7 mouse cellular contexts compared by ENCODE assay signal in the genomic region with DNA sequence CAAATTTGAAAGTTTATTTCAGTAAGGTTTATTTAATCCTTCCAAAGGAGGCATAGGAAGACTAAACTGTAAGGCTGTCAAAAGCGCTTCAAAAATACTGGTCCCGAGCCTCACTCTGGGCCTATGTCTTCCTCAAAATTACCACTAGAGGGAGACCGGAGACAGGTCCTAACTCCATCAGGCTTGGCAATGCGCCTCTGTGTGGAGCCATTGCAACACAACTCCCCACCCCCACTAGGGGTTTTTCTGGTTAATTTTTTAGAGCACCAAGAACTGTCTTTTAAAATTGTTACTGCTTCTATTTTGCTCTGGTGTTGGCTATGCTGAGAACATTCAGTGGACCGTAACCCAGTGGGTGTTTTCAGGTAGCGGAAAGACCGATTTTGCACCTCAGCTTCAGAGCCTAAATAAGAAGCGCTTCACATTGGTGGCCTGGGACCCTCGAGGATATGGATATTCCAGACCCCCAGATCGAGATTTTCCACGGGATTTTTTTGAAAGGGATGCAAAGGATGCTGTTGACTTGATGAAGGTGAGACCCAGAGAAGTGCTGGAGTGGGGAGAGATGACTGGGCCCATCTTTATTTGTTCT. TPM values are rescaled to one million over a fixed set of nuclear protein-coding genes. Genes with fewer than 3 reads are reported as not detected.
DNase-seq lines count a peak whose midpoint lies in the region; ATAC-seq lines count a peak whose summit lies in the region.

No protein-coding gene starts in this region.

- no peak overlapping the region for H3K9ac ChIP-seq in intestine, embryonic 16.5 days (ENCODE audit: low read depth, low read length)
- H3K9ac ChIP-seq in midbrain, embryonic 12.5 days (replicated peaks): no peak overlapping the region

- ATAC-seq in intestine, embryonic 16.5 days: peak; percentile 88
- ATAC-seq in midbrain, embryonic 12.5 days (ENCODE audit: low FRiP score, low read depth): peak; percentile 91

- no peaks in the 10 kb centered on the region for H3K4me1 ChIP-seq in intestine, embryonic 16.5 days (ENCODE audit: control insufficient read depth, insufficient read depth, low read length)
- no peaks in the 10 kb centered on the region for H3K4me1 ChIP-seq in midbrain, embryonic 12.5 days

- DNase-seq in adrenal gland, adult 18-20 months (ENCODE audit: low spot score in 2 of 2): peak; percentile 56
- peak; percentile 88 for DNase-seq in embryo, embryonic 10.5 days (ENCODE audit: low spot score)
- peak; percentile 48 to 76 for DNase-seq in gastrocnemius, postnatal 36 days
- DNase-seq in left cerebral cortex, postnatal 36 days (ENCODE audit: low spot score in 2 of 2): peak; percentile 69 to 72
- DNase-seq in skeletal muscle tissue, adult 2 months (ENCODE audit: low read depth, low spot score): peak; percentile 71

- WGBS in intestine, embryonic 16.5 days: 43% methylated on average over 11 of the region's 11 CpGs
- 43% methylated on average over 11 of the region's 11 CpGs for WGBS in midbrain, embryonic 12.5 days

- no peak overlapping the region for H3K4me2 ChIP-seq in intestine, embryonic 16.5 days (ENCODE audit: low read depth, low read length)
- H3K4me2 ChIP-seq in midbrain, embryonic 12.5 days (replicated peaks): no peak overlapping the region

- no peaks in the 10 kb centered on the region for H3K27me3 ChIP-seq in intestine, embryonic 16.5 days (replicated peaks; ENCODE audit: control insufficient read depth, insufficient read depth, low read length)
- no peaks in the 10 kb centered on the region for H3K27me3 ChIP-seq in midbrain, embryonic 12.5 days

- H3K36me3 ChIP-seq in intestine, embryonic 16.5 days (ENCODE audit: control insufficient read depth, insufficient read depth, low read length): 0 out of 2 replicates have a peak, but pooled peaks cover 2% of the 10 kb centered on the region
- H3K36me3 ChIP-seq in midbrain, embryonic 12.5 days: peaks cover 14% of the 10 kb centered on the region

- H3K9me3 ChIP-seq in intestine, embryonic 16.5 days (ENCODE audit: control insufficient read depth, low read length): no peaks in the 10 kb centered on the region
- no peaks in the 10 kb centered on the region for H3K9me3 ChIP-seq in midbrain, embryonic 12.5 days

- intact Hi-C loops in gastrocnemius, postnatal 36 days (cut with DNase I): loop anchor here (1.0 kb wide), 1 partner anchor 108 kb away; no protein-coding TSS in a partner anchor
- intact Hi-C loops in left cerebral cortex, postnatal 36 days (cut with DNase I): loop anchor here (1.0 to 5.0 kb wide), 3 partner anchors 41 to 591 kb away; no protein-coding TSS in a partner anchor

- H3K4me3 ChIP-seq in intestine, embryonic 16.5 days (ENCODE audit: low read length): no peak overlapping the region
- no peak overlapping the region for H3K4me3 ChIP-seq in midbrain, embryonic 12.5 days

- H3K27ac ChIP-seq in intestine, embryonic 16.5 days (ENCODE audit: low read length): no peak overlapping the region
- no peak overlapping the region for H3K27ac ChIP-seq in midbrain, embryonic 12.5 days (replicated peaks)

RNA-seq across cellular contexts. Expression of gene Bphl, which starts 9.1 kb away (rescaled TPM):
- 10 to 100 TPM; 81.0 to 98.3 TPM for total RNA-seq in adrenal gland, adult 18-20 months (2021)
- 10 to 100 TPM; 21.4 to 25.3 TPM for total RNA-seq in gastrocnemius, postnatal 36 days (2021)
- 74.7 and 86.3 TPM in 2 replicates for polyA plus RNA-seq in intestine, embryonic 16.5 days (2015; fragmentation: Nextera tagmentation; extraction: Ambion mirVana)
- 10 to 100 TPM; 39.7 to 40.5 TPM for total RNA-seq in left cerebral cortex, postnatal 36 days (2021)
- 31.4 and 31.9 TPM in 2 replicates for polyA plus RNA-seq in midbrain, embryonic 12.5 days (2016; fragmentation: Nextera tagmentation; extraction: Ambion mirVana)

RNA-seq across cellular contexts. Expression of gene Tubb2a, which starts 31.3 kb away (rescaled TPM):
- 10 to 100 TPM; 35.1 to 85.9 TPM for total RNA-seq in adrenal gland, adult 18-20 months (2021)
- total RNA-seq in gastrocnemius, postnatal 36 days (2021): 10 to 100 TPM; 11.4 to 11.5 TPM
- 149 and 162 TPM in 2 replicates for polyA plus RNA-seq in intestine, embryonic 16.5 days (2015; fragmentation: Nextera tagmentation; extraction: Ambion mirVana)
- 100 to 1,000 TPM; 839 to 952 TPM for total RNA-seq in left cerebral cortex, postnatal 36 days (2021)
- polyA plus RNA-seq in midbrain, embryonic 12.5 days (2016; fragmentation: Nextera tagmentation; extraction: Ambion mirVana): 609 and 668 TPM in 2 replicates

RNA-seq across cellular contexts. Expression of gene Serpinb6a, which starts 43.9 kb away (rescaled TPM):
- total RNA-seq in adrenal gland, adult 18-20 months (2021): 100 to 1,000 TPM; 279 to 624 TPM
- 100 to 1,000 TPM; 104 to 198 TPM for total RNA-seq in gastrocnemius, postnatal 36 days (2021)
- 150 and 163 TPM in 2 replicates for polyA plus RNA-seq in intestine, embryonic 16.5 days (2015; fragmentation: Nextera tagmentation; extraction: Ambion mirVana)
- total RNA-seq in left cerebral cortex, postnatal 36 days (2021): 10 to 100 TPM; 34.8 to 38.9 TPM
- 31.2 and 40.1 TPM in 2 replicates for polyA plus RNA-seq in midbrain, embryonic 12.5 days (2016; fragmentation: Nextera tagmentation; extraction: Ambion mirVana)

RNA-seq across cellular contexts. Expression of gene Ripk1, which starts 44.4 kb away (rescaled TPM):
- total RNA-seq in adrenal gland, adult 18-20 months (2021): 10 to 100 TPM; 23.6 to 31.1 TPM
- 1 to 10 TPM; 3.7 to 4.1 TPM for total RNA-seq in gastrocnemius, postnatal 36 days (2021)
- polyA plus RNA-seq in intestine, embryonic 16.5 days (2015; fragmentation: Nextera tagmentation; extraction: Ambion mirVana): 16.4 and 19.9 TPM in 2 replicates
- total RNA-seq in left cerebral cortex, postnatal 36 days (2021): 1 to 10 TPM; 5.6 to 5.8 TPM
- 9.6 and 9.7 TPM in 2 replicates for polyA plus RNA-seq in midbrain, embryonic 12.5 days (2016; fragmentation: Nextera tagmentation; extraction: Ambion mirVana)

Comparison
In these comparisons a context has a peak if more than half of its experiments do, and no peak if none do; other contexts are left out.
1. RNA of gene Tubb2a, which starts 31.3 kb away (total RNA-seq): 839 to 952 TPM in left cerebral cortex, postnatal 36 days; 35.1 to 85.9 TPM in adrenal gland, adult 18-20 months and 11.4 to 11.5 TPM in gastrocnemius, postnatal 36 days; every median in the first group is over 4 times any median in the second.
2. Peak in every context shown above with its lines, with median percentiles within 50 percentile points of each other: DNase-seq.